Mouse (Mus musculus) kidney, embryonic 16.5 days (tissue): ENCODE results near the gene Oard1. TPM values are rescaled to one million over a fixed set of nuclear protein-coding genes. Genes with fewer than 3 reads are reported as not detected.

Experiments
- ATAC-seq: fragments of 200-750 bp; cut with Nextera tagmentation; 2 replicates; pipeline ENCODE4 v1.8.0; 2017; ENCODE audit warnings: moderate TSS enrichment; ENCODE audit not compliant: low FRiP score, low TSS enrichment
- H3K27ac ChIP-seq: fragments of 300-500 bp; sonication (generic); 2 replicates; pipeline ENCODE4 v1.5.1; 2014; ENCODE audit warnings: low read length
- H3K27me3 ChIP-seq: fragments of 300-500 bp; sonication (generic); 2 replicates; pipeline ENCODE4 v1.6.1; 2014; ENCODE audit warnings: low read length, control low read depth, mixed read lengths; ENCODE audit not compliant: insufficient read depth
- H3K36me3 ChIP-seq: fragments of 300-500 bp; sonication (generic); 2 replicates; pipeline ENCODE4 v1.6.1; 2014; ENCODE audit warnings: low read length, control low read depth, mixed read lengths; ENCODE audit not compliant: insufficient read depth
- H3K4me1 ChIP-seq: fragments of 300-500 bp; sonication (generic); 2 replicates; pipeline ENCODE4 v1.6.1; 2014; ENCODE audit warnings: low read length, control low read depth, mixed read lengths; ENCODE audit not compliant: insufficient read depth
- H3K4me2 ChIP-seq: fragments of 300-500 bp; sonication (generic); replicated peaks from 2 replicates; pipeline ENCODE4 v1.6.1; 2014; ENCODE audit warnings: low read depth, low read length
- H3K4me3 ChIP-seq: fragments of 300-500 bp; sonication (generic); 2 replicates; pipeline ENCODE4 v1.5.1; 2014; ENCODE audit warnings: mild to moderate bottlenecking, low read length
- H3K9ac ChIP-seq: fragments of 300-500 bp; sonication (generic); replicated peaks from 2 replicates; pipeline ENCODE4 v1.6.1; 2014; ENCODE audit warnings: low read length
- H3K9me3 ChIP-seq: fragments of 300-500 bp; sonication (generic); 2 replicates; pipeline ENCODE4 v1.6.1; 2016; ENCODE audit warnings: low read length, control low read depth
- WGBS: fragments of 180-500 bp; shearing (Covaris S2); extraction: QIAGEN DNeasy Blood & Tissue Kit; methylation state at CpG from one replicate; pipeline ENCODE4 v1.1.7; 2014; 5-methylcytosine and 5-hydroxymethylcytosine counted together
- polyA plus RNA-seq: library from polyadenylated mRNA; unstranded; fragments of >200 nt; fragmentation: Nextera tagmentation; extraction: Ambion mirVana; gene quantifications from 2 replicates; pipeline ENCODE4 v1.2.1, GENCODE M21; 2015

Gene Oard1
- polyA plus RNA-seq, 1 experiment from 2014 or later, result 77.9 TPM

GRCm38 (mm10) chr17:48376102-48376501 lies 33.7 kb upstream of the Oard1 start:
- ATAC-seq, result no peak
- Histone ChIP-seq H3K4me2 (no peak overlapping the region), H3K4me3 (no peak overlapping the region), H3K4me1 (no peaks in the 10 kb centered on the region), H3K27me3 (no peaks in the 10 kb centered on the region), H3K27ac (no peak overlapping the region), H3K36me3 (no peaks in the 10 kb centered on the region), H3K9ac (no peak overlapping the region), H3K9me3 (0 out of 2 replicates have a peak, but pooled peaks cover 3% of the 10 kb centered on the region)
- WGBS, result 83% methylated on average over 1 of the region's 1 CpGs

DNA sequence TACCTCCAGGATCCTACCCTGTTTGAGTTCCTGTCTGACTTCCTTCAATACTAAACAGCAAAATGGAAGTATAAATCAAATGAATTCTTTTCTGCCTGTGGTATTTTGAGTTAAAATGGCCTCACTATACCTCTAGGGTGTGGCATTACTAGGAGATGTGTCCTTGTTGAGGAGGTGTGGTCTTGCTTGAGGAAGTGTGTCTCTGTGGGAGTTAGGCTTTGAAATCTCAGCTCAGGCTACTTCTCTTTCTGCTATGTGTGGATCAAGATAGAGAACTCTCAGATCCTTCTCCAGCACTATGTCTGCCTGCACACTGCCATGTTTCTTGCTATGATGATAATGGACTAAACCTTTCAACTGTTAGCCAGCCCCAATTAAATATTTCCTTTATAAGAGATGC lies 30.8 kb upstream of the Oard1 start:
- Histone ChIP-seq H3K27me3 (no peaks in the 10 kb centered on the region), H3K4me1 (no peaks in the 10 kb centered on the region), H3K36me3 (no peaks in the 10 kb centered on the region), H3K9me3 (0 out of 2 replicates have a peak, but pooled peaks cover 3% of the 10 kb centered on the region), H3K27ac (no peak overlapping the region), H3K4me2 (no peak overlapping the region), H3K4me3 (no peak overlapping the region), H3K9ac (no peak overlapping the region)
- ATAC-seq, result no peak

DNA sequence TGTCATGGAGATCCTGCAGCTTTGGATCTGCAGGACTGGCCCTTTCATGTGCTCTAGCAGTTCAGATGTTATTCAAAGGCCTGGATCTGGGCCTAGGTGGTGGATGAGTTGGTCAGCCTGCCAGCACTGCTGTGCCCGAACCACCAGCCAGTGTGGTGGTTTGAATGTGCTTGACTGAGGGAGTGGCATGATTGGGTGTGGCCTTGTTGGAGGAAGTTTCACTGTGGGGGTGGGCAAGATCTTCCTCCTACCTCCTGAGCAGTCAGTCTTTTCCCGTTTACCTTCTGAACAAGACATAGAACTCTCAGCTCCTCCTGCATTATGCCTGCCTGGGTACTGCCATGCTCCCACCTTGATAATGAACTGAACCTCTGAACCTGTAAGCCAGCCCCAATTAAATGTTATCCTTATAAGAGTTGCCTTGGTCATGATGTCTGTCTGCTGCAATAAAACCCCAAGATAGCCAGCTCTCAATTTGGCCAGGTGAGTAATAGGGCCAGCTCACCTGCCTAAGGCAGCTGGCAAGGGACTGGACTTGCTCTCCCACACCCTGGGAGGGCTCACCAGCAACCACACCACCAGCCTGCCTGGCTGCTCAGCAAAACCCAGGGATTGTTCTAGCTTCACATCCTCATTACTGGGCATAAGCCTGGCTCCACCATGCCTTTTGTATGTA lies 23.9 kb upstream of the Oard1 start:
- H3K9me3 ChIP-seq, result no peaks in the 10 kb centered on the region
- no peak overlapping the region for H3K4me3 ChIP-seq
- H3K27me3 ChIP-seq, result no peaks in the 10 kb centered on the region
- no peak for ATAC-seq
- no peak overlapping the region for H3K9ac ChIP-seq
- 74% methylated on average over 2 of the region's 2 CpGs for WGBS
- H3K36me3 ChIP-seq, result peaks cover 45% of the 10 kb centered on the region
- no peak overlapping the region for H3K4me2 ChIP-seq
- no peaks in the 10 kb centered on the region for H3K4me1 ChIP-seq
- H3K27ac ChIP-seq, result no peak overlapping the region

DNA sequence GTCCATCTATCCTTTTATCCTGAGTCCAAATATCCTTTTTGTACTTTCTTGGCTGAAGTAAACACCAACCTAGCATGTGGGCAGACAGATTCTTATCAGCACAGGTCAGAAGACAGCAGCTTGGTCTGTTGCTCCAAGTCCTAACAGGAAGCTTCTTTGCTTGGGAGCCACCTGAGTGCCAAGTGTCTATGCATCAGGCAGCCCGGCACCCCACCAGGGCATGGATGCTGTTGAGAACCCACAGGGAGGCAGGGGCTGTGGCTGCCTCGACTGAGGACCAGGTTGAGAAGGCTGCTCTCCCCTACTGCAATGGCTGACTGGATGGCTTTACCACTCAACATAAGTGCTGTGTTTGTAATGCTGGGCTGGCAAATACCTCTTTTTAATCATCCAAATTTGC lies 21.1 kb upstream of the Oard1 start:
- Histone ChIP-seq H3K27me3 (no peaks in the 10 kb centered on the region), H3K4me2 (no peak overlapping the region), H3K27ac (no peak overlapping the region), H3K9ac (no peak overlapping the region), H3K4me1 (no peaks in the 10 kb centered on the region), H3K36me3 (peaks cover 73% of the 10 kb centered on the region), H3K4me3 (no peak overlapping the region), H3K9me3 (no peaks in the 10 kb centered on the region)
- WGBS, result 95% methylated on average over 2 of the region's 2 CpGs
- ATAC-seq, result no peak

GRCm38 (mm10) chr17:48389442-48389841 lies 20.4 kb upstream of the Oard1 start:
- ATAC-seq, result no peak
- Histone ChIP-seq H3K9me3 (no peaks in the 10 kb centered on the region), H3K36me3 (peaks cover 79% of the 10 kb centered on the region), H3K4me1 (no peaks in the 10 kb centered on the region), H3K9ac (no peak overlapping the region), H3K27me3 (no peaks in the 10 kb centered on the region), H3K27ac (no peak overlapping the region), H3K4me3 (no peak overlapping the region), H3K4me2 (no peak overlapping the region)
- WGBS, result 91% methylated on average over 5 of the region's 5 CpGs

DNA sequence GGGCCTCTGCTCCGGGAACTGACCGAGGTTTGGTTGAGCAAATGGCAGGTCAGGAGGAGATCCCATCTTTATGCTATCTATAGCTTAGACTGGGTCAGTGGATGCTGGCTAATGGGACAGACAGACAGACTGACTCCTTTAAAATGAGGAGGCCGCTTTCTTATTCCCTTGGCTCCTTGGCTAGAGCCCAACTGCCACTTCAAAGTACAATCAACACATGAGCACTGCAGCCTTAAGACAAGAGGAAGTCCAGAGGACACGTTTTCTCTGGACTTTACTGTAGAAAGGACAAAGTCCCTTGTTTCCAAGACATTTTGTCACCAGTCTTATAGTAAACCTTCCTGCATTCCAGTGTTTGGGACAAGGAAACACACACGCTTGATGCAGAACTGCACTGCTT lies 18.4 kb upstream of the Oard1 start:
- H3K27me3 ChIP-seq, result no peaks in the 10 kb centered on the region
- H3K9me3 ChIP-seq, result no peaks in the 10 kb centered on the region
- no peaks in the 10 kb centered on the region for H3K4me1 ChIP-seq
- WGBS, result 88% methylated on average over 5 of the region's 5 CpGs
- no peak overlapping the region for H3K4me2 ChIP-seq
- ATAC-seq, result no peak
- peaks cover 91% of the 10 kb centered on the region for H3K36me3 ChIP-seq
- H3K27ac ChIP-seq, result no peak overlapping the region
- no peak overlapping the region for H3K4me3 ChIP-seq
- no peak overlapping the region for H3K9ac ChIP-seq

DNA sequence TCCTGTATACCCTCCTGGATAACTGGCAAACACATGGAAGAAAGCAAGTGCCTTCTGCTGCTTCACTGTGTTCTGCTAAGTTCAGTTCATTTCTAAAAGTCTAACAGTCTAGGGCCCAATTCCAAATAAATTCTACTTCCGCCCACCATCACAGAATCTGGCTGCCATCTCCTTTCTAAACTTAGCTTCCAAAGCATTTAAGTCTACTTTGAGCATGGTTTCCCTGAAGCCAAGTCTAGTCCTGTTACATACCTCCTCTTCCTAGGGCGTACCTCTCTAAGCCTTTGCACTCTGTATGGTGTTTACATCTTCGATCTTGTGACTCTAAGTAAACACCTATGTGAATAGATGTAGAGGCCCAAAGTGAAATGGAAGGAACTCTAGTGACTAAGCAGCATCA lies 17.2 kb upstream of the Oard1 start:
- Histone ChIP-seq H3K27me3 (no peaks in the 10 kb centered on the region), H3K9ac (no peak overlapping the region), H3K4me2 (no peak overlapping the region), H3K36me3 (peaks cover 84% of the 10 kb centered on the region), H3K27ac (no peak overlapping the region), H3K4me3 (no peak overlapping the region), H3K9me3 (no peaks in the 10 kb centered on the region), H3K4me1 (no peaks in the 10 kb centered on the region)
- 95% methylated on average over 3 of the region's 3 CpGs for WGBS
- no peak for ATAC-seq

- Histone ChIP-seq H3K4me1 (no peaks in the 10 kb centered on the region), H3K9me3 (no peaks in the 10 kb centered on the region), H3K36me3 (peaks cover 24% of the 10 kb centered on the region), H3K27me3 (no peaks in the 10 kb centered on the region), H3K4me2 (no peak overlapping the region), H3K4me3 (no peak overlapping the region), H3K27ac (no peak overlapping the region), H3K9ac (no peak overlapping the region)
- ATAC-seq, result no peak
- WGBS, result 86% methylated on average over 4 of the region's 4 CpGs
Measured at GRCm38 (mm10) chr17:48401710-48402109, 8.1 kb upstream of the Oard1 start.

- Histone ChIP-seq H3K36me3 (peaks cover 21% of the 10 kb centered on the region), H3K9me3 (no peaks in the 10 kb centered on the region), H3K27ac (no peak overlapping the region), H3K27me3 (no peaks in the 10 kb centered on the region), H3K4me2 (no peak overlapping the region), H3K4me1 (peaks cover 8% of the 10 kb centered on the region), H3K9ac (no peak overlapping the region), H3K4me3 (no peak overlapping the region)
- 87% methylated on average over 3 of the region's 3 CpGs for WGBS
- no peak for ATAC-seq
Measured at GRCm38 (mm10) chr17:48402751-48403150, 7.1 kb upstream of the Oard1 start.

GRCm38 (mm10) chr17:48403848-48404247 lies 6.0 kb upstream of the Oard1 start:
- H3K27me3 ChIP-seq, result no peaks in the 10 kb centered on the region
- peaks cover 15% of the 10 kb centered on the region for H3K36me3 ChIP-seq
- H3K4me3 ChIP-seq, result no peak overlapping the region
- H3K9me3 ChIP-seq, result no peaks in the 10 kb centered on the region
- H3K4me2 ChIP-seq, result no peak overlapping the region
- no peak for ATAC-seq
- H3K27ac ChIP-seq, result no peak overlapping the region
- 81% methylated on average over 2 of the region's 2 CpGs for WGBS
- H3K9ac ChIP-seq, result no peak overlapping the region
- H3K4me1 ChIP-seq, result peaks cover 12% of the 10 kb centered on the region
